Mouse (Mus musculus) C2C12 (cell line): ENCODE measurements around the gene Tcf12. TPM values are rescaled to one million over a fixed set of nuclear protein-coding genes. Genes with fewer than 3 reads are reported as not detected.

Source experiments
- H3K27me3 ChIP-seq: one replicate; pipeline ENCODE4 v1.6.1; 2011; ENCODE audit not compliant: control insufficient read depth, insufficient read depth, insufficient read length
- H3K36me3 ChIP-seq: one replicate; pipeline ENCODE4 v1.6.1; 2011; ENCODE audit not compliant: control insufficient read depth, insufficient read depth
- H3K4me3 ChIP-seq: one replicate; pipeline ENCODE4 v1.5.1; 2011; ENCODE audit warnings: mild to moderate bottlenecking, control low read depth; ENCODE audit not compliant: poor library complexity, insufficient read depth, severe bottlenecking
- H3K79me2 ChIP-seq: one replicate; pipeline ENCODE4 v1.6.1; 2011; ENCODE audit not compliant: control insufficient read depth, insufficient read depth
- H3K79me3 ChIP-seq: one replicate; pipeline ENCODE4 v1.6.1; 2011; ENCODE audit warnings: low read depth, control low read depth
- H3ac ChIP-seq: one replicate; pipeline ENCODE3; 2011; ENCODE audit warnings: low read depth; ENCODE audit not compliant: control insufficient read depth, insufficient read length
- CEBPB ChIP-seq: IDR thresholded peaks from one replicate; pipeline ENCODE4 v1.6.1; 2011; ENCODE audit warnings: low read depth, mild to moderate bottlenecking, control low read depth, moderate library complexity
- CTCF ChIP-seq: IDR thresholded peaks from one replicate; pipeline ENCODE4 v1.5.1; 2011; ENCODE audit not compliant: control insufficient read depth, insufficient read depth, insufficient read length
- FOSL1 ChIP-seq: IDR thresholded peaks from one replicate; pipeline ENCODE4 v1.8.0; 2011; ENCODE audit warnings: mild to moderate bottlenecking, low read length; ENCODE audit not compliant: poor library complexity, insufficient read depth, severe bottlenecking
- MAX ChIP-seq: IDR thresholded peaks from one replicate; pipeline ENCODE4 v1.6.1; 2011; ENCODE audit warnings: mild to moderate bottlenecking, control low read depth
- MYOD1 ChIP-seq: IDR thresholded peaks from one replicate; pipeline ENCODE4 v1.6.1; 2011; ENCODE audit warnings: low read depth; ENCODE audit not compliant: control insufficient read depth, insufficient read length
- MYOG ChIP-seq: IDR thresholded peaks from one replicate; pipeline ENCODE4 v1.6.1; 2011; ENCODE audit not compliant: control insufficient read depth, insufficient read length; ENCODE audit errors: extremely low read depth
- USF1 ChIP-seq: IDR thresholded peaks from one replicate; pipeline ENCODE4 v1.6.1; 2011; ENCODE audit warnings: low read depth, mild to moderate bottlenecking, control low read depth, moderate library complexity
- polyA plus RNA-seq: library from polyadenylated mRNA; unstranded; fragments of >200 nt; fragmentation: generic; extraction: Trizol; gene quantifications from one replicate; pipeline ENCODE4 v1.2.1, GENCODE M21; 2012; ENCODE audit warnings: missing spikeins

The Tcf12 gene
- polyA plus RNA-seq, 1 experiment = 26.2 TPM

GRCm38 (mm10) chr9:71841850-71842249, 269.8 kb downstream of the Tcf12 start:
- H3K36me3 ChIP-seq = peaks cover 31% of the 10 kb centered on the region

GRCm38 (mm10) chr9:71837366-71837765, 274.3 kb downstream of the Tcf12 start:
- TF ChIP-seq MAX = no peak
- TF ChIP-seq USF1 = no peak
- no peak for TF ChIP-seq MYOG
- TF ChIP-seq CEBPB = no peak
- TF ChIP-seq CTCF = no peak
- TF ChIP-seq FOSL1 = no peak
- TF ChIP-seq MYOD1 = no peak
- Histone ChIP-seq H3K27me3 (no peaks in the 10 kb centered on the region), H3K79me2 (no peaks in the 10 kb centered on the region), H3K79me3 (no peaks in the 10 kb centered on the region), H3K4me3 (no peak overlapping the region), H3K36me3 (peaks cover 5% of the 10 kb centered on the region), H3ac (no peak overlapping the region)

More at GRCm38 (mm10) chr9:71841850-71842249, 269.8 kb downstream of the Tcf12 start:
- TF ChIP-seq FOSL1 = no peak
- TF ChIP-seq CEBPB = no peak
- TF ChIP-seq CTCF = no peak
- no peak for TF ChIP-seq MYOD1
- TF ChIP-seq USF1 = no peak
- TF ChIP-seq MAX = no peak
- no peak for TF ChIP-seq MYOG
- Histone ChIP-seq H3ac (no peak overlapping the region), H3K79me3 (no peaks in the 10 kb centered on the region), H3K4me3 (no peak overlapping the region), H3K27me3 (no peaks in the 10 kb centered on the region), H3K79me2 (no peaks in the 10 kb centered on the region)

GRCm38 (mm10) chr9:71836366-71836765, 275.3 kb downstream of the Tcf12 start:
- TF ChIP-seq MAX (no peak), MYOG (no peak), MYOD1 (no peak), USF1 (no peak), FOSL1 (no peak), CEBPB (no peak), CTCF (no peak)
- H3ac ChIP-seq = no peak overlapping the region

GRCm38 (mm10) chr9:71835203-71835815, 276.4 kb downstream of the Tcf12 start:
- Histone ChIP-seq H3K4me3 (no peak overlapping the region), H3ac (no peak overlapping the region), H3K36me3 (no peaks in the 10 kb centered on the region), H3K79me3 (no peaks in the 10 kb centered on the region), H3K27me3 (no peaks in the 10 kb centered on the region), H3K79me2 (no peaks in the 10 kb centered on the region)
- TF ChIP-seq MYOD1 = no peak
- TF ChIP-seq MAX = no peak
- no peak for TF ChIP-seq CEBPB
- no peak for TF ChIP-seq FOSL1
- no peak for TF ChIP-seq MYOG
- no peak for TF ChIP-seq CTCF

More at GRCm38 (mm10) chr9:71836366-71836765, 275.3 kb downstream of the Tcf12 start:
- no peaks in the 10 kb centered on the region for H3K79me3 ChIP-seq
- no peaks in the 10 kb centered on the region for H3K79me2 ChIP-seq
- H3K4me3 ChIP-seq = no peak overlapping the region
- no peaks in the 10 kb centered on the region for H3K27me3 ChIP-seq
- H3K36me3 ChIP-seq = no peaks in the 10 kb centered on the region

- no peak for TF ChIP-seq CTCF
- TF ChIP-seq MAX = no peak
- TF ChIP-seq MYOD1 = no peak
- no peak for TF ChIP-seq USF1
- Histone ChIP-seq H3K27me3 (no peaks in the 10 kb centered on the region), H3K79me3 (no peaks in the 10 kb centered on the region), H3K36me3 (no peaks in the 10 kb centered on the region), H3ac (no peak overlapping the region), H3K4me3 (no peak overlapping the region), H3K79me2 (no peaks in the 10 kb centered on the region)
These were observed 277.0 kb downstream of the Tcf12 start for GRCm38 (mm10) chr9:71834707-71835106.
